ENCODE assay signal across 7 mouse cellular contexts in genomic region chr8:94377714-94378205, GRCm38 (mm10). TPM values are rescaled to one million over a fixed set of nuclear protein-coding genes. Genes with fewer than 3 reads are reported as not detected.
DNase-seq lines count a peak whose midpoint lies in the region; ATAC-seq lines count a peak whose summit lies in the region.

No protein-coding gene starts in this region.

- H3K36me3 ChIP-seq in kidney, embryonic 16.5 days (ENCODE audit: insufficient read depth, low read length), result no peaks in the 10 kb centered on the region

- 22% methylated on average over 11 of the region's 11 CpGs for WGBS in kidney, embryonic 16.5 days

- H3K9ac ChIP-seq in kidney, embryonic 16.5 days (replicated peaks; ENCODE audit: low read length), result no peak overlapping the region

- H3K27ac ChIP-seq in brown adipose tissue, adult 24 weeks (replicated peaks; ENCODE audit: low read depth, low read length), result peak overlapping the region; percentile 54
- peak overlapping the region; percentile 7; the same call in 1 of the 2 replicates for H3K27ac ChIP-seq in kidney, embryonic 16.5 days (ENCODE audit: low read length)

- H3K4me3 ChIP-seq in brown adipose tissue, adult 24 weeks (ENCODE audit: insufficient read depth, low read depth, low read length), result no peak overlapping the region
- no peak overlapping the region for H3K4me3 ChIP-seq in kidney, embryonic 16.5 days (ENCODE audit: low read length)

- no peaks in the 10 kb centered on the region for H3K9me3 ChIP-seq in kidney, embryonic 16.5 days (ENCODE audit: low read length)

- no peaks in the 10 kb centered on the region for H3K27me3 ChIP-seq in kidney, embryonic 16.5 days (ENCODE audit: insufficient read depth, low read length)

- peaks cover 12% of the 10 kb centered on the region for H3K4me1 ChIP-seq in brown adipose tissue, adult 24 weeks (ENCODE audit: control insufficient read depth, insufficient read depth, insufficient read length, low read length)
- H3K4me1 ChIP-seq in kidney, embryonic 16.5 days (ENCODE audit: insufficient read depth, low read length), result 0 out of 2 replicates have a peak, but pooled peaks cover 7% of the 10 kb centered on the region

- ATAC-seq in kidney, embryonic 16.5 days (ENCODE audit: low FRiP score, low TSS enrichment), result peak; percentile 97

- no peak overlapping the region for H3K4me2 ChIP-seq in kidney, embryonic 16.5 days (replicated peaks; ENCODE audit: low read depth, low read length)

- peak; percentile 82 to 88 for DNase-seq in heart, adult 18-20 months
- peak; percentile 76 for DNase-seq in lung, postnatal 14 days
- DNase-seq in cerebellum, postnatal 36 days, result no peak
- DNase-seq in cerebellum, adult 11-12 months, result no peak
- DNase-seq in MN1 (ENCODE audit: low spot score), result no peak

RNA-seq across cellular contexts. Expression of gene Herpud1, which starts 8.5 kb away (rescaled TPM):
- 54.7 and 91.5 TPM in 2 replicates for polyA plus RNA-seq in brown adipose tissue, adult 24 weeks (2012; ENCODE audit: insufficient read depth, insufficient read length, missing spikeins)
- 100 to 1,000 TPM; 204 to 275 TPM for total RNA-seq in heart, adult 18-20 months (2021)
- 82.9 and 87.9 TPM in 2 replicates for polyA plus RNA-seq in kidney, embryonic 16.5 days (2015; fragmentation: Nextera tagmentation; extraction: Ambion mirVana)

RNA-seq across cellular contexts. Expression of gene Slc12a3, which starts 48.8 kb away (rescaled TPM):
- polyA plus RNA-seq in brown adipose tissue, adult 24 weeks (2012; ENCODE audit: insufficient read depth, insufficient read length, missing spikeins), result not detected in 2 replicates
- under 1 TPM; 0.12 to 0.41 TPM for total RNA-seq in heart, adult 18-20 months (2021)
- 14.5 and 16.6 TPM in 2 replicates for polyA plus RNA-seq in kidney, embryonic 16.5 days (2015; fragmentation: Nextera tagmentation; extraction: Ambion mirVana)

RNA-seq across cellular contexts. Expression of gene Nlrc5, which starts 56.4 kb away (rescaled TPM):
- polyA plus RNA-seq in brown adipose tissue, adult 24 weeks (2012; ENCODE audit: insufficient read depth, insufficient read length, missing spikeins), result 5.0 and 7.6 TPM in 2 replicates
- 1 to 10 TPM; 4.0 to 8.8 TPM for total RNA-seq in heart, adult 18-20 months (2021)
- polyA plus RNA-seq in kidney, embryonic 16.5 days (2015; fragmentation: Nextera tagmentation; extraction: Ambion mirVana), result 0.15 TPM in 1 of 2 replicates, not detected in the other

Comparison
In these comparisons a context has a peak if more than half of its experiments do, and no peak if none do; other contexts are left out.
1. DNase-seq: peak in heart, adult 18-20 months (2 of 2) and lung, postnatal 14 days (single experiment); none in cerebellum, postnatal 36 days (0 of 2), cerebellum, adult 11-12 months (single experiment) and MN1 (single experiment).
2. RNA of gene Slc12a3, which starts 48.8 kb away (polyA plus RNA-seq): 14.5 to 16.6 TPM in kidney, embryonic 16.5 days; not detected in brown adipose tissue, adult 24 weeks; every median in the first group is over 10 times any median in the second.